Mouse (Mus musculus) layer of hippocampus, adult 11-12 months (tissue): ENCODE measurements around the gene Zfp366.

Experiments used
- DNase-seq: peaks from one replicate; pipeline ENCODE4 v3.0.0; 2022; ENCODE audit warnings: low spot score

The Zfp366 gene

GRCm38 (mm10) chr13:99250806-99251205, 66.2 kb downstream of the Zfp366 start:
- DNase-seq = no peak

- no peak for DNase-seq
These were observed 69.6 kb downstream of the Zfp366 start for GRCm38 (mm10) chr13:99254215-99254614.

- DNase-seq = no peak
These were observed 70.2 kb downstream of the Zfp366 start for GRCm38 (mm10) chr13:99254781-99255180.

- no peak for DNase-seq
These were observed 72.3 kb downstream of the Zfp366 start for GRCm38 (mm10) chr13:99256916-99257315.

- no peak for DNase-seq
These were observed 74.1 kb downstream of the Zfp366 start for GRCm38 (mm10) chr13:99258677-99259076.

GRCm38 (mm10) chr13:99259502-99260174, 75.0 kb downstream of the Zfp366 start:
- DNase-seq = no peak

- DNase-seq = no peak
These were observed 77.8 kb downstream of the Zfp366 start for GRCm38 (mm10) chr13:99262406-99262805.

GRCm38 (mm10) chr13:99263159-99263783, 78.6 kb downstream of the Zfp366 start:
- no peak for DNase-seq

GRCm38 (mm10) chr13:99264483-99264882, 79.9 kb downstream of the Zfp366 start:
- no peak for DNase-seq

GRCm38 (mm10) chr13:99272046-99272445, 87.4 kb downstream of the Zfp366 start:
- DNase-seq = no peak

GRCm38 (mm10) chr13:99277521-99277920, 92.9 kb downstream of the Zfp366 start:
- no peak for DNase-seq

GRCm38 (mm10) chr13:99278511-99278910, 93.9 kb downstream of the Zfp366 start:
- no peak for DNase-seq

GRCm38 (mm10) chr13:99279351-99279750, 94.7 kb downstream of the Zfp366 start:
- DNase-seq = no peak

GRCm38 (mm10) chr13:99282961-99283360, 98.3 kb downstream of the Zfp366 start:
- DNase-seq = no peak

- DNase-seq = no peak
These were observed 99.3 kb downstream of the Zfp366 start for GRCm38 (mm10) chr13:99283916-99284315.

GRCm38 (mm10) chr13:99284400-99285160, 100.0 kb downstream of the Zfp366 start:
- peak; percentile 74 for DNase-seq

GRCm38 (mm10) chr13:99285241-99285640, 100.6 kb downstream of the Zfp366 start:
- DNase-seq = no peak

GRCm38 (mm10) chr13:99287207-99287606, 102.6 kb downstream of the Zfp366 start:
- no peak for DNase-seq

- no peak for DNase-seq
These were observed 103.2 kb downstream of the Zfp366 start for GRCm38 (mm10) chr13:99287786-99288185.

- no peak for DNase-seq
These were observed 106.1 kb downstream of the Zfp366 start for GRCm38 (mm10) chr13:99290766-99291165.

- DNase-seq = no peak
These were observed 109.6 kb downstream of the Zfp366 start for GRCm38 (mm10) chr13:99294176-99294575.

GRCm38 (mm10) chr13:99299921-99300320, 115.3 kb downstream of the Zfp366 start:
- DNase-seq = no peak
